Mouse (Mus musculus) adrenal gland, adult 8-10 months (tissue): ENCODE measurements at regions not wholly inside any gene's neighbourhood (a gene's known extent, or its start where the extent isn't known, plus 50 kb on each side); places are given as distances from the start of the nearest gene placed in this dataset.
"Not testable (repeated sequence)": the region's sequence is repeated elsewhere in the genome, so short reads cannot be mapped to it uniquely, and the experiment has no call there.

ENCODE experiments used
- DNase-seq: peaks from one replicate; pipeline ENCODE4 v3.0.0; 2022

GRCm38 (mm10) chr3:18295921-18296320 lies 347.7 kb downstream of the Cypt12 start:
- no peak for DNase-seq

- DNase-seq: no peak
Measured at GRCm38 (mm10) chr3:18298699-18299098, 350.5 kb downstream of the Cypt12 start.

GRCm38 (mm10) chr3:18299502-18299901 lies 351.3 kb downstream of the Cypt12 start:
- no peak for DNase-seq

- DNase-seq: no peak
Measured at GRCm38 (mm10) chr3:18319433-18319832, 371.2 kb downstream of the Cypt12 start.

GRCm38 (mm10) chr3:18333182-18333581 lies 385.0 kb downstream of the Cypt12 start:
- no peak for DNase-seq

- no peak for DNase-seq
Measured at GRCm38 (mm10) chr3:18339189-18339588, 391.0 kb downstream of the Cypt12 start.

GRCm38 (mm10) chr3:18341757-18342156 lies 393.5 kb downstream of the Cypt12 start:
- no peak for DNase-seq

GRCm38 (mm10) chr3:18378014-18379005 lies 430.1 kb downstream of the Cypt12 start:
- DNase-seq: no peak

- DNase-seq: no peak
Measured at GRCm38 (mm10) chr3:18421886-18422575, 473.8 kb downstream of the Cypt12 start.

- no peak for DNase-seq
Measured at GRCm38 (mm10) chr3:18428908-18429307, 480.7 kb downstream of the Cypt12 start.

- no peak for DNase-seq
Measured at GRCm38 (mm10) chr3:18438845-18439244, 490.6 kb downstream of the Cypt12 start.

GRCm38 (mm10) chr3:18452197-18452933 lies 504.2 kb downstream of the Cypt12 start:
- DNase-seq: no peak

- DNase-seq: no peak
Measured at GRCm38 (mm10) chr3:18453220-18453985, 505.2 kb downstream of the Cypt12 start.

- DNase-seq: no peak
Measured at GRCm38 (mm10) chr3:18453986-18454291, 505.7 kb downstream of the Cypt12 start.

- DNase-seq: not testable (repeated sequence)
Measured at GRCm38 (mm10) chr3:18454558-18455191, 506.5 kb downstream of the Cypt12 start.

GRCm38 (mm10) chr3:18456033-18456690 lies 508.0 kb downstream of the Cypt12 start:
- DNase-seq: no peak

- no peak for DNase-seq
Measured at GRCm38 (mm10) chr3:18460267-18460666, 512.1 kb downstream of the Cypt12 start.

- no peak for DNase-seq
Measured at GRCm38 (mm10) chr3:18471846-18472245, 523.6 kb downstream of the Cypt12 start.

GRCm38 (mm10) chr3:18479557-18479956 lies 531.3 kb downstream of the Cypt12 start:
- no peak for DNase-seq

GRCm38 (mm10) chr3:18482006-18482405 lies 533.8 kb downstream of the Cypt12 start:
- no peak for DNase-seq

- no peak for DNase-seq
Measured at GRCm38 (mm10) chr3:18488886-18489285, 540.7 kb downstream of the Cypt12 start.
